Mouse (Mus musculus): ENCODE results near the gene Ehd2.

DNA sequence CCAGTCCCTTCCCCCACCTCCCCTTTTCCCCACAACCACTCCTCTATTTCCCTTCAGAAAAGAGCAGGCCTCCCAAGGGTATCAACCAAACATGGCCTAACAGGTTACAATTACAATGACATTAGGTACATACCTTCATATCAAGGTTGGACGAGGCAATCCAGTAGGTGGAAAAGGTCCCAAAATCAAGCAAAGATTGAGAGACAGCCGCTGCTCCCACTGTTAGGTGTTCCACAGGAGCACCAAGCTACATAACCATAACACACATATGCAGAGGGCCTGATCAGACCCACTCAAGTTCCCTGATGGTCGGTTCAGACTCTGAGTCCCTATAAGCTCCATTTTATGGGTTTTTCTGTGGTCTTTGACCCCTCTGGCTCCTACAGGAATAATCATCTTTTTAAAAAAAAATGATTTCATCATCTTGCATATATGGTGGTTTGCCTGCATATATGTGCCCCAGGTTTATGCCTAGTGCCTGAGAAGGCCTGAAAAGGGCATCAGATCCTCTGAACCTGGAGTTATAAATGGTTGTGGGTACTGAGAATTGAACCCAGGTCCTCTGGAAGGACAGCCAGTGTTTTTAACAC, 51.1 kb downstream of the Ehd2 start:
- TF ChIP-seq CTCF (IDR thresholded peaks at IDR 0.05; ENCODE audit: control insufficient read depth, insufficient read depth, insufficient replicate concordance, low read depth, low read length): no peak
- no peak for TF ChIP-seq POLR2A (IDR thresholded peaks at IDR 0.05; ENCODE audit: control insufficient read depth, low read depth, low read length)

Data from testis, adult 2 months (tissue).